Mouse (Mus musculus): ENCODE data around the gene Lasp1. TPM values are rescaled to one million over a fixed set of nuclear protein-coding genes. Genes with fewer than 3 reads are reported as not detected.
"Not testable (repeated sequence)": the region's sequence is repeated elsewhere in the genome, so short reads cannot be mapped to it uniquely, and the experiment has no call there.

Lasp1 gene
- polyA plus RNA-seq, 1 experiment from 2014 or later = 123 TPM

DNA sequence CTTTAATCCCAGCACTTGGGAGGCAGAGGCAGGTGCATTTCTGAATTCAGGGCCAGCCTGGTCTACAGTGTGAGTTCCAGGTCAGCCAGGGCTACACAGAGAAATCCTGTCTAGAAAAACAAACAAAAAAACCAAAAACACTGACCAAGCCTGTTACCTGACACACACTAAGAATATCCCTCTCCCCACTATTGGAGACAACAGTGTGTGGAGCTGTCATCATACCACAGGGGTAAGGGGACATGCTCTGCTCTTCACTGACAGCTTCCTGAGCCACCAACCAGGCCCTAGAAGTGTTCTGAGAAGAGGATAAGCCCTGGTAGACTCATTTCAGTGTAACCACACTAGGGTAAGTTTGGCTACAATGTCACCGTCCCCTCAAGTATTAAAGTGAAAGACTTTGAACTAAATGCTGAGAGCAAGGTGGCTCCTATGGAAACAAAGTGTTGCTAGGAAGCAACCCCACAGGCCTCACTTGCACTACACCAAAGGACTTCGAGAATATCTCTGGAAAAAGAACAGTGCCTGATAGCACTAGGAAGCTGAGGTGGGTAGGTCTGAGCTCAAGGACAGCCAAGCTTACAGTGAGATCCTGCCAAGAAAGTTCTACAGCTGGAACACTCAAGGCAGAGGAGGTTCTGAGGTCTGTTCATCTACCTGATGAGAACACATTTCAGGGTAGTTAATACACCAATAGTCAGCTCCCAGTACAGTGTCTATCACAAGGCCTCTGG lies 18.7 kb upstream of the Lasp1 start:
- DNase-seq = no peak
- Histone ChIP-seq H3K4me2 (peak overlapping the region; percentile 76), H3K9me3 (ENCODE audit: low read depth, low read length) (no peaks in the 10 kb centered on the region), H3K27ac (ENCODE audit: low read depth) (no peak overlapping the region), H3K4me1 (ENCODE audit: insufficient read depth) (peaks cover 12% of the 10 kb centered on the region; the same call in 1 of the 2 replicates), H3K27me3 (ENCODE audit: insufficient read depth, low read length) (no peaks in the 10 kb centered on the region), H3K4me3 (ENCODE audit: low read depth, low read length) (peak overlapping the region; percentile 95), H3K9ac (peak overlapping the region; percentile 100), H3K36me3 (ENCODE audit: insufficient read depth) (peaks cover 61% of the 10 kb centered on the region)
- WGBS = 80% methylated on average over 2 of the region's 2 CpGs
- ATAC-seq (ENCODE audit: insufficient read depth) = no peak
- TF ChIP-seq CTCF (IDR thresholded peaks at IDR 0.05; ENCODE audit: low read depth) = no peak

- DNase-seq (no peak), ATAC-seq (ENCODE audit: insufficient read depth) (no peak; the same call in 1 of the 2 replicates)
- Histone ChIP-seq H3K9me3 (ENCODE audit: low read depth, low read length) (no peaks in the 10 kb centered on the region), H3K9ac (peak overlapping the region; percentile 100), H3K4me2 (peak overlapping the region; percentile 76), H3K27ac (ENCODE audit: low read depth) (peak overlapping the region; percentile 92), H3K4me1 (ENCODE audit: insufficient read depth) (peaks cover 12% of the 10 kb centered on the region; the same call in 1 of the 2 replicates), H3K36me3 (ENCODE audit: insufficient read depth) (peaks cover 49% of the 10 kb centered on the region), H3K27me3 (ENCODE audit: insufficient read depth, low read length) (no peaks in the 10 kb centered on the region), H3K4me3 (ENCODE audit: low read depth, low read length) (peak overlapping the region; percentile 95)
- TF ChIP-seq CTCF (IDR thresholded peaks at IDR 0.05; ENCODE audit: low read depth) = no peak
- WGBS = 2% methylated on average over 11 of the region's 11 CpGs
Observed at GRCm38 (mm10) chr11:97781478-97781831, 17.3 kb upstream of the Lasp1 start.

- ATAC-seq (ENCODE audit: insufficient read depth) (peak; percentile 89), DNase-seq (peak; percentile 100)
- Histone ChIP-seq H3K27me3 (ENCODE audit: insufficient read depth, low read length) (no peaks in the 10 kb centered on the region), H3K9me3 (ENCODE audit: low read depth, low read length) (no peaks in the 10 kb centered on the region), H3K4me3 (ENCODE audit: low read depth, low read length) (peak within 1 kb of the TSS; percentile 95), H3K27ac (ENCODE audit: low read depth) (peak within 1 kb of the TSS; percentile 92), H3K9ac (peak within 1 kb of the TSS; percentile 100), H3K36me3 (ENCODE audit: insufficient read depth) (peaks cover 44% of the 10 kb centered on the region), H3K4me1 (ENCODE audit: insufficient read depth) (peaks cover 12% of the 10 kb centered on the region; the same call in 1 of the 2 replicates), H3K4me2 (peak within 1 kb of the TSS; percentile 76)
- no peak for TF ChIP-seq CTCF (IDR thresholded peaks at IDR 0.05; ENCODE audit: low read depth)
- under 1% methylated on average over 67 of the region's 67 CpGs for WGBS
Observed at GRCm38 (mm10) chr11:97781832-97782563, 16.8 kb upstream of the Lasp1 start, which contains the start of gene Rpl23. TSS of gene Rpl23 (minus strand) at chr11:97782437.

DNA sequence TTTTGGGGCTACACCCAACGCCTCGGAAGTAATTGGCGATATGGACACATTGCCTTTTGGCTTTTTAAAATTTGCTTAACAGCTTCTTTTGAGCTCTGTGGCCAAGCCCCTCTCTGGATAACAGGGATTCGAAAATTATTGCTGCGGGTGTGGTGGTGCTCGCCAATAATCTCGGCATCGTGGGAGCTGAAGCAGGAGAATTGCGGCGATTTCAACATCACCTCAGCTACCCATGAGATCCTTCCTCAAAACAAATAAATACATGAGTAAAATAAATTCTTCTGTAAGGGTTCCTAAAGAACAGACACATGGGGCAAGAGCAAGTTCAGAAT lies 16.3 kb upstream of the Lasp1 start:
- no peak for TF ChIP-seq CTCF (IDR thresholded peaks at IDR 0.05; ENCODE audit: low read depth)
- ATAC-seq (ENCODE audit: insufficient read depth) = no peak
- H3K9ac ChIP-seq = peak overlapping the region; percentile 100
- H3K4me3 ChIP-seq (ENCODE audit: low read depth, low read length) = peak overlapping the region; percentile 95
- H3K9me3 ChIP-seq (ENCODE audit: low read depth, low read length) = no peaks in the 10 kb centered on the region
- peaks cover 12% of the 10 kb centered on the region; the same call in 1 of the 2 replicates for H3K4me1 ChIP-seq (ENCODE audit: insufficient read depth)
- no peaks in the 10 kb centered on the region for H3K27me3 ChIP-seq (ENCODE audit: insufficient read depth, low read length)
- peaks cover 38% of the 10 kb centered on the region for H3K36me3 ChIP-seq (ENCODE audit: insufficient read depth)
- H3K4me2 ChIP-seq = peak overlapping the region; percentile 68
- DNase-seq = no peak
- peak overlapping the region; percentile 72; the same call in 1 of the 2 replicates for H3K27ac ChIP-seq (ENCODE audit: low read depth)
- under 1% methylated on average over 10 of the region's 10 CpGs for WGBS

DNA sequence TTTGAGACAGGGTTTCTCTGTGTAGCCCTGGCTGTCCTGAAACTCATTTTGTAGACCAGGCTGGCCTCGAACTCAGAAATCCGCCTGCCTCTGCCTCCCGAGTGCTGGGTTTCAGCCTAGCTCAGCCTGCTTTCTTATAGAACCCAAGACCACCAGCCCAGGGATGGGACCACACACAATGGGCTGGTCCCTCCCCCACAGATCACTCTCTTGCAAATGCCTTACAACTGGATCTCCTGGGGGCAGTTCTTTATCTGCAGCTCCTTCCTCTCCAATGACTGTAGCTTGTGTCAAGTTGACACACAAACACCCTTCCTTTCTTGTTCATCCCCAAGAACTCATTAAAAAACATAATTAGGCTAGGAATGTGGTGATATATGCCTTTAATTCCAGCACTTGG lies 10.8 kb upstream of the Lasp1 start:
- DNase-seq = no peak
- Histone ChIP-seq H3K4me1 (ENCODE audit: insufficient read depth) (no peaks in the 10 kb centered on the region), H3K4me2 (no peak overlapping the region), H3K4me3 (ENCODE audit: low read depth, low read length) (no peak overlapping the region), H3K9me3 (ENCODE audit: low read depth, low read length) (no peaks in the 10 kb centered on the region), H3K27ac (ENCODE audit: low read depth) (no peak overlapping the region), H3K36me3 (ENCODE audit: insufficient read depth) (no peaks in the 10 kb centered on the region), H3K9ac (no peak overlapping the region), H3K27me3 (ENCODE audit: insufficient read depth, low read length) (no peaks in the 10 kb centered on the region)
- 92% methylated on average over 3 of the region's 3 CpGs for WGBS
- ATAC-seq (ENCODE audit: insufficient read depth) = no peak
- no peak for TF ChIP-seq CTCF (IDR thresholded peaks at IDR 0.05; ENCODE audit: low read depth)

DNA sequence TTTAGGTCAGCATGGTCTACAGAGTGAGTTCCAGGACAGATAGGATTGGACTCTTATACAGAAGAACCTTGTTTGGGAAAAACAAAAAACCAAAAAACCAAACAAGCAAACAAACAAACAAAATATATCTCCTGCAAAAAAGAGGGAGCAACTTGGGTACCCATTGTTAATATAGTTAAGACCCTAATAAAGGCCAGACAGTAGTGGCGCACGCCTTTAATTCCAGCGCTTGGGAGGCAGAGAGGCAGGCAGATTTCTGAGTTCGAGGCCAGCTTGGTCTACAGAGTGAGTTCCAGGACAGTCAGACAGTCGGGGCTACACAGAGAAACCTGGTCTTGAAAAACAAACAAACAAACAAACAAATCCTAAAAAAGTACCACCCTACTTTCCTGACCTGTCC lies 9.1 kb upstream of the Lasp1 start:
- ATAC-seq (ENCODE audit: insufficient read depth) (no peak), DNase-seq (no peak)
- WGBS = 80% methylated on average over 5 of the region's 5 CpGs
- Histone ChIP-seq H3K9ac (no peak overlapping the region), H3K9me3 (ENCODE audit: low read depth, low read length) (no peaks in the 10 kb centered on the region), H3K4me1 (ENCODE audit: insufficient read depth) (no peaks in the 10 kb centered on the region), H3K27me3 (ENCODE audit: insufficient read depth, low read length) (no peaks in the 10 kb centered on the region), H3K36me3 (ENCODE audit: insufficient read depth) (no peaks in the 10 kb centered on the region), H3K4me2 (no peak overlapping the region), H3K27ac (ENCODE audit: low read depth) (no peak overlapping the region), H3K4me3 (ENCODE audit: low read depth, low read length) (no peak overlapping the region)
- TF ChIP-seq CTCF (IDR thresholded peaks at IDR 0.05; ENCODE audit: low read depth) = no peak

- H3K36me3 ChIP-seq (ENCODE audit: insufficient read depth); H3K27ac ChIP-seq (ENCODE audit: low read depth); H3K9me3 ChIP-seq (ENCODE audit: low read depth, low read length); H3K27me3 ChIP-seq (ENCODE audit: insufficient read depth, low read length); DNase-seq; H3K4me2 ChIP-seq; H3K4me3 ChIP-seq (ENCODE audit: low read depth, low read length); H3K9ac ChIP-seq; H3K4me1 ChIP-seq (ENCODE audit: insufficient read depth); ATAC-seq (ENCODE audit: insufficient read depth): not testable (repeated sequence)
- WGBS = 81% methylated on average over 2 of the region's 2 CpGs
Observed at GRCm38 (mm10) chr11:97790778-97791438, 7.9 kb upstream of the Lasp1 start.

Measured in lung, embryonic 14.5 days (tissue).